Mouse (Mus musculus) E14TG2a.4 (cell line): ENCODE measurements around the gene Selenon.

Experiments
- H3K27me3 ChIP-seq: 2 replicates; pipeline ENCODE4 v1.6.1; 2014; ENCODE audit warnings: low read length, control low read depth; ENCODE audit not compliant: insufficient read depth
- H3K36me3 ChIP-seq: 2 replicates; pipeline ENCODE4 v1.6.1; 2014; ENCODE audit warnings: low read length, control low read depth; ENCODE audit not compliant: insufficient read depth
- H3K4me1 ChIP-seq: replicated peaks from 2 replicates; pipeline ENCODE4 v1.6.1; 2014; ENCODE audit warnings: low read depth, low read length, control low read depth
- H3K4me3 ChIP-seq: replicated peaks from 2 replicates; pipeline ENCODE4 v1.5.1; 2014; ENCODE audit warnings: mild to moderate bottlenecking, low read length
- H3K9me3 ChIP-seq: 2 replicates; pipeline ENCODE4 v1.6.1; 2014; ENCODE audit warnings: low read length, control low read depth
- CTCF ChIP-seq: conservative IDR thresholded peaks from 2 replicates; pipeline ENCODE4 v1.5.1; 2014; ENCODE audit warnings: low read length
- NANOG ChIP-seq: IDR thresholded peaks from 2 replicates; pipeline ENCODE4 v1.6.1; 2014; ENCODE audit warnings: borderline replicate concordance, low read length, mixed read lengths
- POU5F1 ChIP-seq: IDR thresholded peaks from 2 replicates; pipeline ENCODE4 v1.6.1; 2014; ENCODE audit warnings: low read length, borderline replicate concordance

The Selenon gene

GRCm38 (mm10) chr4:134558570-134559113, 6.7 kb upstream of the Selenon start:
- no peak for TF ChIP-seq CTCF
- TF ChIP-seq NANOG = no peak
- no peak for TF ChIP-seq POU5F1
- no peaks in the 10 kb centered on the region for H3K9me3 ChIP-seq
- H3K27me3 ChIP-seq = no peaks in the 10 kb centered on the region
- H3K4me1 ChIP-seq = peaks cover 14% of the 10 kb centered on the region
- H3K36me3 ChIP-seq = no peaks in the 10 kb centered on the region
- no peak overlapping the region for H3K4me3 ChIP-seq

- H3K4me3 ChIP-seq = no peak overlapping the region
These were observed 5.8 kb upstream of the Selenon start for GRCm38 (mm10) chr4:134557626-134558249.

GRCm38 (mm10) chr4:134555956-134556580, 4.1 kb upstream of the Selenon start:
- Histone ChIP-seq H3K27me3 (peaks cover 12% of the 10 kb centered on the region), H3K9me3 (no peaks in the 10 kb centered on the region), H3K36me3 (no peaks in the 10 kb centered on the region), H3K4me3 (no peak overlapping the region), H3K4me1 (peaks cover 20% of the 10 kb centered on the region)
- TF ChIP-seq NANOG (no peak), CTCF (peak; percentile 29), POU5F1 (no peak)

More at GRCm38 (mm10) chr4:134557626-134558249, 5.8 kb upstream of the Selenon start:
- H3K27me3 ChIP-seq = no peaks in the 10 kb centered on the region; the same call in 1 of the 2 replicates
- peaks cover 14% of the 10 kb centered on the region for H3K4me1 ChIP-seq
- TF ChIP-seq CTCF (no peak), POU5F1 (no peak), NANOG (no peak)
- no peaks in the 10 kb centered on the region for H3K36me3 ChIP-seq
- H3K9me3 ChIP-seq = no peaks in the 10 kb centered on the region

GRCm38 (mm10) chr4:134553631-134554030, 1.7 kb upstream of the Selenon start:
- no peak overlapping the region for H3K4me3 ChIP-seq
- no peaks in the 10 kb centered on the region for H3K36me3 ChIP-seq
- peaks cover 21% of the 10 kb centered on the region for H3K4me1 ChIP-seq
- peaks cover 22% of the 10 kb centered on the region for H3K27me3 ChIP-seq
- no peaks in the 10 kb centered on the region for H3K9me3 ChIP-seq
- no peak for TF ChIP-seq CTCF
- no peak for TF ChIP-seq POU5F1
- TF ChIP-seq NANOG = no peak

GRCm38 (mm10) chr4:134549899-134550298, 2.1 kb downstream of the Selenon start:
- Histone ChIP-seq H3K4me3 (no peak overlapping the region), H3K9me3 (no peaks in the 10 kb centered on the region), H3K4me1 (peaks cover 43% of the 10 kb centered on the region), H3K27me3 (peaks cover 34% of the 10 kb centered on the region), H3K36me3 (no peaks in the 10 kb centered on the region)
- TF ChIP-seq CTCF (peak; percentile 73), NANOG (no peak), POU5F1 (no peak)

- Histone ChIP-seq H3K4me1 (peaks cover 44% of the 10 kb centered on the region), H3K4me3 (no peak overlapping the region), H3K36me3 (no peaks in the 10 kb centered on the region), H3K9me3 (no peaks in the 10 kb centered on the region), H3K27me3 (peaks cover 40% of the 10 kb centered on the region)
- TF ChIP-seq CTCF (no peak), POU5F1 (no peak), NANOG (no peak)
These were observed 3.6 kb downstream of the Selenon start for GRCm38 (mm10) chr4:134548169-134548938.

- Histone ChIP-seq H3K27me3 (peaks cover 36% of the 10 kb centered on the region), H3K9me3 (no peaks in the 10 kb centered on the region), H3K4me1 (peaks cover 44% of the 10 kb centered on the region), H3K36me3 (no peaks in the 10 kb centered on the region), H3K4me3 (0 out of 2 replicates have a peak overlapping the region, but pooled peaks have one; percentile 13)
- no peak for TF ChIP-seq CTCF
- no peak for TF ChIP-seq NANOG
- TF ChIP-seq POU5F1 = no peak
These were observed 4.9 kb downstream of the Selenon start for GRCm38 (mm10) chr4:134546814-134547705.

GRCm38 (mm10) chr4:134543261-134543660, 8.7 kb downstream of the Selenon start:
- Histone ChIP-seq H3K4me1 (peaks cover 41% of the 10 kb centered on the region), H3K9me3 (no peaks in the 10 kb centered on the region), H3K36me3 (no peaks in the 10 kb centered on the region), H3K27me3 (peaks cover 18% of the 10 kb centered on the region), H3K4me3 (no peak overlapping the region)
- TF ChIP-seq CTCF = peak; percentile 77
- no peak for TF ChIP-seq POU5F1
